Mouse (Mus musculus): ENCODE results near the gene Gm28576.
"Not testable (repeated sequence)": the region's sequence is repeated elsewhere in the genome, so short reads cannot be mapped to it uniquely, and the experiment has no call there.

Gm28576 gene

GRCm38 (mm10) chrY:7722641-7723040 lies at the start of gene Gm28576:
Gm28576 (plus strand) TSS chrY:7722941.
- not testable (repeated sequence) for DNase-seq (ENCODE audit: low read depth, low spot score)
